Mouse (Mus musculus): ENCODE measurements at regions not wholly inside any gene's neighbourhood (a gene's known extent, or its start where the extent isn't known, plus 50 kb on each side); places are given as distances from the start of the nearest gene placed in this dataset.

- TF ChIP-seq POLR2A (IDR thresholded peaks at IDR 0.05; ENCODE audit: extremely low read depth, insufficient read depth, low read length), result no peak
- no peak for TF ChIP-seq CTCF (IDR thresholded peaks at IDR 0.05; ENCODE audit: low read depth, low read length)
These were observed 92.3 kb upstream of the Cdkn2b start for GRCm38 (mm10) chr4:89403151-89403550.

Data from liver, adult 2 months (tissue).